Mouse (Mus musculus): ENCODE data around the gene Zfp54. TPM values are rescaled to one million over a fixed set of nuclear protein-coding genes. Genes with fewer than 3 reads are reported as not detected.
"Not testable (repeated sequence)": the region's sequence is repeated elsewhere in the genome, so short reads cannot be mapped to it uniquely, and the experiment has no call there.

Gene Zfp54
- total RNA-seq (2021) = 1 to 10 TPM in 1 of 2 experiments, under 1 TPM in 1; 0.68 to 1.5 TPM

- intact Hi-C loops (cut with DNase I) = loop anchor here (2.0 to 5.0 kb wide), 4 partner anchors 26 to 191 kb away; no protein-coding TSS in a partner anchor
- peak; percentile 64 for DNase-seq
These were observed at the start of gene Zfp54 for GRCm38 (mm10) chr17:21422664-21423599. Gene Zfp54, plus strand, starts transcription at chr17:21423227.

GRCm38 (mm10) chr17:21375311-21375710, 47.7 kb upstream of the Zfp54 start:
- intact Hi-C loops (cut with DNase I) = no loop called here

GRCm38 (mm10) chr17:21383391-21384056, 39.5 kb upstream of the Zfp54 start, which contains the start of gene Zfp677:
Gene Zfp677, plus strand, starts transcription at chr17:21383748.
- intact Hi-C loops (cut with DNase I) = loop anchor here (2.0 kb wide), 1 partner anchor 111 kb away; no protein-coding TSS in a partner anchor
- peak; percentile 55 to 62 for DNase-seq

More at GRCm38 (mm10) chr17:21375311-21375710, 47.7 kb upstream of the Zfp54 start:
- no peak for DNase-seq

GRCm38 (mm10) chr17:21384057-21384411, 39.0 kb upstream of the Zfp54 start:
- intact Hi-C loops (cut with DNase I) = no loop called here
- DNase-seq = no peak

GRCm38 (mm10) chr17:21438806-21439400, 15.9 kb downstream of the Zfp54 start:
- DNase-seq; intact Hi-C loops (cut with DNase I): not testable (repeated sequence)

- DNase-seq = peak in 1 of 2 experiments; percentile 67
- intact Hi-C loops (cut with DNase I) = loop anchor here (1.0 to 2.0 kb wide), 4 partner anchors 27 to 85 kb away; partner anchors contain the start of gene Zfp54
These were observed 26.6 kb downstream of the Zfp54 start for GRCm38 (mm10) chr17:21449669-21450068.

- DNase-seq = peak; percentile 92 to 94
- intact Hi-C loops (cut with DNase I) = loop anchor here (1.0 to 2.0 kb wide), 3 partner anchors 37 to 84 kb away; no protein-coding TSS in a partner anchor
These were observed 27.2 kb downstream of the Zfp54 start, which contains the start of gene Zfp51 for GRCm38 (mm10) chr17:21450138-21450704. Gene Zfp51, plus strand, starts transcription at chr17:21450374.

- intact Hi-C loops (cut with DNase I) = no loop called here
These were observed 40.5 kb downstream of the Zfp54 start for GRCm38 (mm10) chr17:21463550-21463949.

GRCm38 (mm10) chr17:21472032-21472652, 49.1 kb downstream of the Zfp54 start:
- intact Hi-C loops (cut with DNase I) = no loop called here

More at GRCm38 (mm10) chr17:21463550-21463949, 40.5 kb downstream of the Zfp54 start:
- no peak for DNase-seq

GRCm38 (mm10) chr17:21472653-21473307, 49.8 kb downstream of the Zfp54 start:
- intact Hi-C loops (cut with DNase I) = no loop called here
- DNase-seq = no peak

More at GRCm38 (mm10) chr17:21472032-21472652, 49.1 kb downstream of the Zfp54 start:
- no peak for DNase-seq

GRCm38 (mm10) chr17:21473362-21474190, 50.5 kb downstream of the Zfp54 start:
- intact Hi-C loops (cut with DNase I) = no loop called here
- DNase-seq = peak in 1 of 2 experiments; percentile 14

- DNase-seq = peak in 1 of 2 experiments; percentile 23
These were observed 51.7 kb downstream of the Zfp54 start for GRCm38 (mm10) chr17:21474729-21475128.

GRCm38 (mm10) chr17:21475290-21475689, 52.3 kb downstream of the Zfp54 start:
- DNase-seq; intact Hi-C loops (cut with DNase I): not testable (repeated sequence)

More at GRCm38 (mm10) chr17:21474729-21475128, 51.7 kb downstream of the Zfp54 start:
- intact Hi-C loops (cut with DNase I) = not testable (repeated sequence)

- DNase-seq; intact Hi-C loops (cut with DNase I): not testable (repeated sequence)
These were observed 53.3 kb downstream of the Zfp54 start for GRCm38 (mm10) chr17:21476351-21476750.

GRCm38 (mm10) chr17:21478103-21478777, 55.2 kb downstream of the Zfp54 start:
- intact Hi-C loops (cut with DNase I); DNase-seq: not testable (repeated sequence)
